Mouse (Mus musculus) 416B (cell line): Measurements from ENCODE around the gene Plce1.

ENCODE experiments used
- DNase-seq: peaks from one replicate; pipeline ENCODE4 v3.0.0; 2011; ENCODE audit warnings: low read depth

Plce1 gene

GRCm38 (mm10) chr19:38480731-38481621 lies at the start of gene Plce1:
Plce1 (plus strand) TSS chr19:38481109.
- DNase-seq: no peak

DNA sequence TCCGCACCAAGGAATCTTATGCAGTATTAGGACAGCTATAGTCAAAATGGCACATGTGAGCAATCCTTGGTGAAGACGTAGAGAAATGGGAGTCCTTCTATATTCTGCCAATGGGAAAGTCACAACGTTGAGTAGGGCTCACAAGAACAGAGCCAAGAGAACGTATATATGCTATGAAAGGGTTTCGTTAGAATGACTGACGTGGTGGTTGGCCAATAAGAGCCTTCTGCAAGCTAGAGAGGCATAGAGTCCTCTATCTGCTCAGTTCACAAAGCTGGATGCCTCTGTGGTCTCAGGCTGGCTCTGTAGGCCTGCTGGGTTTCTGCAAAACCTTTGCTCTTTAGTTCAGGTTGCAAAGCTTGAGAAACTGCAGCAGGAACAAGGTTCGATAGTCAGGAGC lies 49.6 kb upstream of the Plce1 start:
- no peak for DNase-seq

DNA sequence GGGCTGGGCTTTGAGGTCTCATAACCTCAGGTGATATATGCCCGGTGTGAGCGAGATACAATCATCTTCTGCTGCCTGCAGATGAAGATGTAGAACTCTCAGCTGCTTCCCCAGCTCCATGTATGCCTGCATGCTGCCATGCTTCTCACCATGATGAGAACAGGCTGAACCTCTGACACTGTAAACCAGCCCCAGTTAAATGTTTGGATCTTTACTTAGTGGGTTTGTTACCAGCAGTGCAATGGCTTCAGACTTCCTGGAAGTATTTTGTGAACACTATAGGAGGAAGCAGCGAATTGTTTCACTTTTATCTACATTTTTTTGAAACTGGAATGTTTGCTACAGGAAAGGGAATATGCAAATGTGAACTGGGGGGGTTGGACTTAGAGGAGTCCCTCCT lies 48.9 kb upstream of the Plce1 start:
- peak; percentile 11 for DNase-seq

GRCm38 (mm10) chr19:38433381-38433780 lies 47.5 kb upstream of the Plce1 start:
- no peak for DNase-seq

DNA sequence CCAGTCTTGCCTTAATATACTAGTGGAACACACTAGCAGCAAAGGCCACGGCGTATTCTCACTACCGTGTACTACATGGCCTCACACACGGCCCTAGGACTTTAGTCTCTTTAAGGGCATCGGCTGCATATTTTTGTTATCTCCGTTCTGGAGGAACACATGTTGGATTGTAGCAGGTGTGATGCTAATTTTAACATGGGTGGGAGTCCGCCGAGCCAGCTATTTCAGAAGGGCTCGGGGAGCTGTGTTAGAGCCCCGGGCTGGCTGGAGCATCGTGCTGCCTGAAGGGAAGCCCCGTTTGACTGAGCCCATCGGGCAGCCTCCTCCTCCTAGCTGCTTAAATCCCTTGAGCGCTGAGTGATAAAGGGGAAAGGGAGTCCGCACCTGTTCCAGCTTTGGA lies 45.7 kb upstream of the Plce1 start:
- DNase-seq: no peak

GRCm38 (mm10) chr19:38441860-38442259 lies 39.0 kb upstream of the Plce1 start:
- DNase-seq: no peak

GRCm38 (mm10) chr19:38445758-38446157 lies 35.2 kb upstream of the Plce1 start:
- DNase-seq: no peak

- DNase-seq: no peak
Measured at GRCm38 (mm10) chr19:38455228-38455627, 25.7 kb upstream of the Plce1 start.

- no peak for DNase-seq
Measured at GRCm38 (mm10) chr19:38458996-38459395, 21.9 kb upstream of the Plce1 start.

DNA sequence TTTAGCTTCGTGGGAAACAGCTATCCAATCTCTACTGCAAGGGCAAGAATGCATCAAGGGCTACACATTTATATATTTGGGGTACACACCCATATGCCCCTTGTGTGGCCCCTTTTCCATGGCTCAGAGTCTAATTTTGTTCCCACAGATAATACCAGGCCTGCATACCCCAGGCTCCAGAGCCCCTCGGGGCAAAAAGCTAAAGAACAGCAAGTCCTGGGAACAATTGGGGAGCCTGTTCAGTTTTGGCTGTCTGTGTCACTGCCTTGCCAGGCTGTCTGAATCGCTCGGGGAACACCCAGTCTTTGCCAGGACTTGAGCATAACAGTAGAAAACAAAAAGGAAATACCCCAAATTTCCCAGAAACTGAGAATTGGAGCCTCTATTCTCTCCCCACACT lies 20.2 kb upstream of the Plce1 start:
- no peak for DNase-seq

DNA sequence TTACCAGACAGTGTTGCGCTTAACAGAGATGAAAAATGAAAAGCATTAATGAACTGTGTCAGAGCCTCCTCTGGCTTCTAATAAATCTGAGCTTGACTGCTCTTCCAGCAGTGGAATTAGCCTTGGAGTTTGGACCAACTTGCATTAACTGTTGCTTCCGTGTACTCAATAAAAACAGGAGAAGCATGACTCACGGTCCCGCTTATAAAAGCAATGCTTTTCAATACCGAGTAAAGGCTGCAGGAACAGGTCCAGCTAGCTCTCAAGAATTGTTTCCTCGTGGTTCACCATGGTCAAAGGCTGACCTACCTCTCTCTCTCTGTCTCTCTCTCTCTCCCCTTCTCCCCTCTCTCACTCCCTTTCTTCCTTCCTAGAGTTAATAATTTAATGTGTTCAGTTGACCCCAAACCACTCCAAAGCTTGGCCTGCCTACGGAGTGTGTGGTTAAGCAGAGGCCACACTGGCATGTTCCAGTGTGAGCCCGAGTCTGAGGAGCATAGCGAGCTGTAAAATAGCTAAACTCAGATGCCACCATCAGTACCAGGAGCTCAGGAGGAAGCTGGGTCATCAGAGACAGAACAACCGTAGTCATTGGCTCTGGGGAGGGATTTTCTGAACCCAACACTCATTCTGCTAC lies 10.5 kb upstream of the Plce1 start:
- no peak for DNase-seq

DNA sequence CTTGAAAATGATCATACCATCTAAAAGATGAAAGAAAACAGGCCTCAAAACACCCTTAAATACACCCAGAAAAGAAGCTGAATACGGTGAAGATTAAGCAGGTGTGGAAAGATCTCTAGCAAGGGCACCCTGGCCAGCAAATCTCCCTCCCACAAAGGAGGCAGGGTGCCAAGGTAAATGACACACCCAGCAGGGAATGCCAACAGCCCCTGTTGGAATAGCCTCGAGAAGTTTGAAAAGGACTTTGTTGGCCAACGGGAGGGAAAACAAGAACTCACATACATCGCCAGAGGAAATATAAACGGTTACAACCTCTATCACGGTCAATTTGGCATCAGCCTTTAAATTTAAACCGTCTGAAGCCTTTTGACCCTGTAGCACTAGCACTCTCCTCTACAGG lies 5.5 kb upstream of the Plce1 start:
- no peak for DNase-seq

- DNase-seq: no peak
Measured at GRCm38 (mm10) chr19:38478286-38478685, 2.6 kb upstream of the Plce1 start.

GRCm38 (mm10) chr19:38478948-38479347 lies 2.0 kb upstream of the Plce1 start:
- no peak for DNase-seq

GRCm38 (mm10) chr19:38479473-38479872 lies 1.4 kb upstream of the Plce1 start:
- no peak for DNase-seq

DNA sequence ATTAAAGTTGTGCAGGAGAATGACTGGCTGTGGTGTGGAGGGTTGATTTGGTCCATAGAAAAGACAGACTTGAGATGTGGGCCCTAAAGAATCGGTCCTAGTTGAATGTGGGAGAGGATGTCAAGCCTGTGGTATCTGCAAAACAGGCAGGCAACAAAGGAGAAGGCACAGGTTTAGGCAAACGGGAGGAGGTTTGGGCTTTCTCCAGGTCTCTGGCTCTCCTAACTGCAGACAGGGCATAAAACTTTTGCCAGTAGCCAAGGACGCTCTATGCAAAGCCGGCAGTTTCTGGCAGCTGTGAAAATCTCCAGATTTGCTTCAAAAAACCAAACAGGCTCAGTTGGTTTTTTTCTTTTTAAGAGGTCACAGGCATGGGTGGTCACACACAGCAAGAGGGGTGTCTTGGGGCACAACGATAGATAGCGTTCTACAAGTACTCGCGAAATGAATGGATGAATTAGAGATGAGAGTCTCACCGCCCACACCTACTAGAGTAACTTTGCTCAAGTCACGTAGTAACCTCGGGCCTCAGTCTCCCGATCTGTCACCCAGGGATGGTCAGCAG lies 671 bp upstream of the Plce1 start:
- DNase-seq: no peak

DNA sequence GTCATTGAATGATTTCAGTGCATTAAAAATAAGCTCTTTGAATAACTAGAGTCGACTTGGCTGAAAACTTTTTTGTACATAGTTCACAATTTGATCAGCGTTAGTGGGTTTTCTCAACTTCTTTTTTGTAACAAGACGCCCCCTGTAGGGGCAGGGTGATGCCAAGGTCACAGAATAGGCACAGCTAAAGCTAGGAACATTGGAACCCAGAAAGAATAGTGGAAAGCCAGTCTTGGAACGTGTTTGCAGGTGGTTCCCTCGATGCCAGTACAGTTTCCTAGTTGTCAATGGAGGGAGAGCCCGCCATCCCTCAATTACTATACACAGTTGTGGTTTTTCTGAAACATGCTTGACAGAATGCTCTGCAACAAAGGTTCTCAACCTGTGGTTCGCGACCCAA lies 997 bp downstream of the Plce1 start:
- no peak for DNase-seq

- DNase-seq: no peak
Measured at GRCm38 (mm10) chr19:38482406-38483181, 1.7 kb downstream of the Plce1 start.

DNA sequence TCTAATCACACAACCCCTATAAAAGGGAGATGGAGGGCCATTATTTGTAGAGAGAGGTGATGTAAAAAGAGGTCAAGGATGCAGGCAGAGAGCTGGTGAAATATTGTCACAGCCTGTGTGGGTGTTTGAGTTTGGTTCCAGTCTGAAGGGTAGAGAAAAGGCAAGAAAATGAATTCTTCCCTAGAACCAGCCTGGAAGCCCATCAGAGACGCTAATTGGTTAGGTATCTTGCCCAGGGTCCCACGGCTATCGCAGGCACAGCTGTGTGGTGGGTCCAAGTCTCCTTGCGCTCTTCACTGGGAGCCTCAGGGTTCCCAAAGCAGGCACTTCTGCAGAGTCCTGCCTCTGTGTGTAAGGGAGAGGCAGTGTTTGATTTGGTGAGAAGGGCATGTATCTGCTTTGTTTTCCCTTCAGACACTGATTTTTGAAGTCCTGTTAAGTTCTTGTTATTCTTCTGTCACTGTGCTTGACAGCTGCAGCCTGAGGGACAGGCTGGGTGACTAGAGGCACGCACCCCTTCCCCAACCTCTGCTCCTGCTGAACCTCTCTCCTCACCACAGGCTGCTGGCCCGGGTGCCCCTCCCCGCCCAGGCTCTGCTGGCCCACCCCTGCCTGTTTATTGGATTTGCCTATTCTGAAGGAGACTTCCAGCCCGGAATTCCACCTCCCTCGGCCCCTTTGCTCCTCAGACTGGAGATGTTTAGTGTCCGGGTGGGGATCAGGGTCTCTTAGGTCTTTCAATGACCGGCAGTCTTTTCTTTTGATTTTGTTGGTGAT lies 5.1 kb downstream of the Plce1 start:
- DNase-seq: no peak

GRCm38 (mm10) chr19:38487501-38487900 lies 6.6 kb downstream of the Plce1 start:
- no peak for DNase-seq

GRCm38 (mm10) chr19:38488103-38488912 lies 7.4 kb downstream of the Plce1 start:
- no peak for DNase-seq
